10 mouse cellular contexts compared by ENCODE assay signal in the genomic region with DNA sequence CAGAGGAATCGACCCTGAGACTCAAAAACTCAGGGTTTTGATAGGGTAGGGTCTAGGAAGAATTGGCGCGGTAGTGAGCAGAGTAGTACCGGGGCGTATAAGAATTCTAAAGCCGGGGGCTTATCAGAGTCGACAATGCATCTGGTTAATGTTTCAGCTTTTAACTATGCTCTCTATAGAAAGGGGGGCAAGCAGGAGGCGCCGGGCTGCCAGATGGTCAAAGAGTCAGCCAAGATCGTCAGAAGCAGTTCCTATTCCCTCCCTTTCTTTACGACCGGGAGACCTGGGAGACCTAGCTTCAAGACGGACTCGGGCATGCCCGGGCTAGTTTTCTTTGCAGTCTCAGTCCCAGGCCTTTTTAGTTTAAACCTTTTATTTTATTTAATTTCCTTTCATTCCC. TPM values are rescaled to one million over a fixed set of nuclear protein-coding genes. Genes with fewer than 3 reads are reported as not detected.
DNase-seq lines count a peak whose midpoint lies in the region; ATAC-seq and TF ChIP-seq lines count a peak whose summit lies in the region.
"Had no signal": no experiment of that assay in that cellular context is flagged by ENCODE, and none has a peak within 500 bp of the region (broad histone marks: within the 10 kb centered on the region; RNA-seq: fewer than 3 reads in every experiment).

No protein-coding gene starts in this region.

- DNase-seq in liver, adult 2 months (ENCODE audit: extremely low read depth, low read depth, low spot score): peak; percentile 76
- DNase-seq in liver: no peak
- DNase-seq in gastrocnemius, postnatal 10 days: peak; percentile 14
- peak; percentile 72 for DNase-seq in kidney, adult 2 months
- DNase-seq in neural tube, embryonic 10.5 days (ENCODE audit: extremely low spot score, low spot score): no peak
- no peak for DNase-seq in layer of hippocampus, adult 2 months (ENCODE audit: low spot score in 2 of 2)
- no peak for DNase-seq in midbrain, embryonic 14.5 days

- TF ChIP-seq POLR2A in liver, adult 2 months (IDR thresholded peaks at IDR 0.05; ENCODE audit: extremely low read depth, insufficient read depth, low read length): no peak
- TF ChIP-seq POLR2A in kidney, adult 2 months (IDR thresholded peaks at IDR 0.05; ENCODE audit: low read depth, low read length): no peak

- peak overlapping the region; percentile 78 for H3K27ac ChIP-seq in liver, adult 2 months (replicated peaks; ENCODE audit: insufficient read depth, low read depth, low read length)
- peak overlapping the region; percentile 70 for H3K27ac ChIP-seq in kidney, adult 2 months (ENCODE audit: insufficient read depth, low read depth, low read length)
- H3K27ac ChIP-seq in stomach, embryonic 16.5 days (ENCODE audit: low read length): peak overlapping the region; percentile 81
- H3K27ac ChIP-seq in layer of hippocampus, adult 2 months: no peak overlapping the region
- no peak overlapping the region for H3K27ac ChIP-seq in midbrain, embryonic 14.5 days (replicated peaks; ENCODE audit: low read depth, low read length)

- no peak for TF ChIP-seq CTCF in liver, adult 2 months (IDR thresholded peaks at IDR 0.05; ENCODE audit: low read depth, low read length)
- no peak for TF ChIP-seq CTCF in kidney, adult 2 months (conservative IDR thresholded peaks at IDR 0.05; ENCODE audit: insufficient read depth, insufficient read length, low read depth, low read length)
- no peak for TF ChIP-seq CTCF in layer of hippocampus, adult 2 months (conservative IDR thresholded peaks at IDR 0.05)

- peak overlapping the region; percentile 65 for H3K4me2 ChIP-seq in stomach, embryonic 16.5 days (ENCODE audit: low read depth, low read length)
- H3K4me2 ChIP-seq in midbrain, embryonic 14.5 days (ENCODE audit: low read length): no peak overlapping the region

- peaks cover 12% of the 10 kb centered on the region for H3K4me1 ChIP-seq in liver, adult 2 months (ENCODE audit: control insufficient read depth, insufficient read depth, low read length)
- H3K4me1 ChIP-seq in kidney, adult 2 months (ENCODE audit: control insufficient read depth, insufficient read depth, low read length): peaks cover 4% of the 10 kb centered on the region
- no peaks in the 10 kb centered on the region for H3K4me1 ChIP-seq in stomach, embryonic 16.5 days (ENCODE audit: control insufficient read depth, insufficient read depth, low read length)
- no peaks in the 10 kb centered on the region for H3K4me1 ChIP-seq in midbrain, embryonic 14.5 days (ENCODE audit: control insufficient read depth, insufficient read depth, low read length)

- peak overlapping the region; percentile 20 for H3K9ac ChIP-seq in liver, adult 2 months (ENCODE audit: low read depth, low read length)
- H3K9ac ChIP-seq in stomach, embryonic 16.5 days (ENCODE audit: low read length): no peak overlapping the region
- H3K9ac ChIP-seq in midbrain, embryonic 14.5 days (replicated peaks; ENCODE audit: low read length): no peak overlapping the region

- no peaks in the 10 kb centered on the region for H3K27me3 ChIP-seq in liver, adult 2 months (ENCODE audit: control insufficient read depth, insufficient read depth, low read length)
- H3K27me3 ChIP-seq in kidney, adult 2 months (replicated peaks; ENCODE audit: control insufficient read depth, insufficient read depth, low read length): no peaks in the 10 kb centered on the region
- H3K27me3 ChIP-seq in stomach, embryonic 16.5 days (ENCODE audit: control insufficient read depth, insufficient read depth, low read length): no peaks in the 10 kb centered on the region
- H3K27me3 ChIP-seq in midbrain, embryonic 14.5 days (ENCODE audit: control insufficient read depth, insufficient read depth, low read length): no peaks in the 10 kb centered on the region
- H3K27me3 ChIP-seq: Patski had no signal

- H3K4me3 ChIP-seq in liver, adult 2 months (ENCODE audit: insufficient read depth, low read depth, low read length): peak overlapping the region; percentile 55
- peak overlapping the region; percentile 26; the same call in 1 of the 2 replicates for H3K4me3 ChIP-seq in kidney, adult 2 months (ENCODE audit: insufficient read depth, low read depth, low read length)
- H3K4me3 ChIP-seq in stomach, embryonic 16.5 days (replicated peaks; ENCODE audit: low read length): peak overlapping the region; percentile 31
- no peak overlapping the region for H3K4me3 ChIP-seq in layer of hippocampus, adult 2 months
- no peak overlapping the region for H3K4me3 ChIP-seq in midbrain, embryonic 14.5 days (replicated peaks; ENCODE audit: low read depth, low read length)

- H3K36me3 ChIP-seq in liver, adult 2 months (ENCODE audit: control insufficient read depth, insufficient read depth, low read length): no peaks in the 10 kb centered on the region; the same call in 1 of the 2 replicates
- H3K36me3 ChIP-seq in kidney, adult 2 months (ENCODE audit: control insufficient read depth, insufficient read depth, low read length): no peaks in the 10 kb centered on the region
- 0 out of 2 replicates have a peak, but pooled peaks cover 4% of the 10 kb centered on the region for H3K36me3 ChIP-seq in stomach, embryonic 16.5 days (ENCODE audit: control insufficient read depth, insufficient read depth, low read length)
- H3K36me3 ChIP-seq in midbrain, embryonic 14.5 days (ENCODE audit: control insufficient read depth, insufficient read depth, low read length): no peaks in the 10 kb centered on the region

- peaks cover 8% of the 10 kb centered on the region; the same call in 1 of the 2 replicates for H3K79me2 ChIP-seq in liver, adult 2 months (ENCODE audit: control insufficient read depth, insufficient read depth, low read length)

- H3K9me3 ChIP-seq in stomach, embryonic 16.5 days (replicated peaks; ENCODE audit: control insufficient read depth, low read length): no peaks in the 10 kb centered on the region
- H3K9me3 ChIP-seq in midbrain, embryonic 14.5 days (ENCODE audit: control insufficient read depth, low read length): no peaks in the 10 kb centered on the region

- 30% methylated on average over 15 of the region's 15 CpGs for WGBS in liver, adult 2 months
- WGBS in kidney, adult 2 months: 56% methylated on average over 15 of the region's 15 CpGs
- WGBS in stomach, embryonic 16.5 days: 55% methylated on average over 15 of the region's 15 CpGs
- 97% methylated on average over 15 of the region's 15 CpGs for WGBS in midbrain, embryonic 14.5 days

- ATAC-seq in stomach, embryonic 16.5 days (ENCODE audit: insufficient read depth, low FRiP score): no peak
- ATAC-seq in midbrain, embryonic 14.5 days (ENCODE audit: low FRiP score, low TSS enrichment): no peak
- ATAC-seq: Patski had no signal

RNA-seq across cellular contexts. Expression of a gene that starts 1.3 kb away (rescaled TPM):
- 15.8 and 18.6 TPM in 2 replicates for total RNA-seq in liver, adult 2 months (2014; rRNA removed)
- 12.8 and 15.5 TPM in 2 replicates for polyA plus RNA-seq in liver, adult 2 months (2012; rRNA removed)
- total RNA-seq in gastrocnemius, postnatal 10 days (2021): 10 to 100 TPM in 1 of 2 experiments, 1 to 10 TPM in 1; 9.0 to 13.3 TPM
- 13.6 and 17.7 TPM in 2 replicates for polyA plus RNA-seq in kidney, adult 2 months (2012; rRNA removed)
- polyA plus RNA-seq in stomach, embryonic 16.5 days (2015; fragmentation: Nextera tagmentation; extraction: Ambion mirVana): 27.5 and 29.7 TPM in 2 replicates
- 10 to 100 TPM; 26.0 to 26.4 TPM for total RNA-seq in layer of hippocampus, adult 2 months (2021)
- 9.0 and 11.0 TPM in 2 replicates for polyA plus RNA-seq in midbrain, embryonic 14.5 days (2014; fragmentation: Nextera tagmentation; extraction: Ambion mirVana)

RNA-seq across cellular contexts. Expression of a gene that starts 32.8 kb away (rescaled TPM):
- 0.09 and 0.13 TPM in 2 replicates for total RNA-seq in liver, adult 2 months (2014; rRNA removed)
- not detected in 2 replicates for polyA plus RNA-seq in liver, adult 2 months (2012; rRNA removed)
- total RNA-seq in gastrocnemius, postnatal 10 days (2021): under 1 TPM; 0.07 to 0.18 TPM
- 0.07 and 0.09 TPM in 2 replicates for polyA plus RNA-seq in kidney, adult 2 months (2012; rRNA removed)
- polyA plus RNA-seq in stomach, embryonic 16.5 days (2015; fragmentation: Nextera tagmentation; extraction: Ambion mirVana): 2.7 and 3.3 TPM in 2 replicates
- 1 to 10 TPM; 6.4 to 6.7 TPM for total RNA-seq in layer of hippocampus, adult 2 months (2021)
- 13.8 and 14.0 TPM in 2 replicates for polyA plus RNA-seq in midbrain, embryonic 14.5 days (2014; fragmentation: Nextera tagmentation; extraction: Ambion mirVana)

RNA-seq across cellular contexts. Expression of a gene that starts 39.0 kb away (rescaled TPM):
- total RNA-seq in liver, adult 2 months (2014; rRNA removed): 0.09 and 0.20 TPM in 2 replicates
- 0.07 TPM in 1 of 2 replicates, not detected in the other for polyA plus RNA-seq in liver, adult 2 months (2012; rRNA removed)
- total RNA-seq in gastrocnemius, postnatal 10 days (2021): under 1 TPM in 1 of 2 experiments, not detected in 1; 0.29 TPM
- polyA plus RNA-seq in kidney, adult 2 months (2012; rRNA removed): not detected in 2 replicates
- 1.0 and 1.9 TPM in 2 replicates for polyA plus RNA-seq in stomach, embryonic 16.5 days (2015; fragmentation: Nextera tagmentation; extraction: Ambion mirVana)
- under 1 TPM in 1 of 2 experiments, not detected in 1; 0.42 TPM for total RNA-seq in layer of hippocampus, adult 2 months (2021)
- polyA plus RNA-seq in midbrain, embryonic 14.5 days (2014; fragmentation: Nextera tagmentation; extraction: Ambion mirVana): 0.07 and 0.55 TPM in 2 replicates
- total RNA-seq: hematopoietic stem cell, adult 5-6 weeks had no signal
- polyA plus RNA-seq: Patski had no signal

Comparison
In these comparisons a context has a peak if more than half of its experiments do, and no peak if none do; other contexts are left out.
1. DNase-seq: peak in liver, adult 2 months (single experiment), gastrocnemius, postnatal 10 days (single experiment) and kidney, adult 2 months (single experiment); none in liver (single experiment), neural tube, embryonic 10.5 days (single experiment), layer of hippocampus, adult 2 months (0 of 2) and midbrain, embryonic 14.5 days (single experiment).
2. H3K27ac ChIP-seq: peak in liver, adult 2 months (single experiment), kidney, adult 2 months (single experiment) and stomach, embryonic 16.5 days (single experiment); none in layer of hippocampus, adult 2 months (single experiment) and midbrain, embryonic 14.5 days (single experiment).
3. H3K4me3 ChIP-seq: peak in liver, adult 2 months (single experiment), kidney, adult 2 months (single experiment) and stomach, embryonic 16.5 days (single experiment); none in layer of hippocampus, adult 2 months (single experiment) and midbrain, embryonic 14.5 days (single experiment).